Mouse (Mus musculus) thymus, adult 2 months (tissue): ENCODE results near the gene Six1.

Experiments
- CTCF ChIP-seq: fragments of 200-500 bp; IDR thresholded peaks from 2 replicates; pipeline ENCODE4 v1.5.1; 2012; ENCODE audit warnings: mild to moderate bottlenecking, control low read depth, low read length, moderate library complexity, borderline replicate concordance; ENCODE audit not compliant: control insufficient read depth, poor library complexity, insufficient read depth; ENCODE audit errors: extremely low read depth
- POLR2A ChIP-seq: fragments of 200-500 bp; IDR thresholded peaks from 2 replicates; pipeline ENCODE4 v1.6.1; 2012; ENCODE audit warnings: mild to moderate bottlenecking, low read length, control low read depth, moderate library complexity; ENCODE audit not compliant: control insufficient read depth, poor library complexity, insufficient read depth; ENCODE audit errors: extremely low read depth

- TF ChIP-seq CTCF = no peak
- no peak for TF ChIP-seq POLR2A
Observed at GRCm38 (mm10) chr12:73034901-73035895, 18.5 kb downstream of the Six1 start.
